Mouse (Mus musculus) thymus, adult 2 months (tissue): ENCODE measurements around the gene Prkce. TPM values are rescaled to one million over a fixed set of nuclear protein-coding genes. Genes with fewer than 3 reads are reported as not detected.

Source experiments
- DNase-seq: peaks from one replicate; pipeline ENCODE4 v3.0.0; 2021
- H3K27ac ChIP-seq: fragments of 200-500 bp; 2 replicates; pipeline ENCODE4 v1.5.1; 2012; ENCODE audit warnings: low read length, control low read depth; ENCODE audit not compliant: control insufficient read depth, insufficient read depth
- H3K27me3 ChIP-seq: fragments of 200-500 bp; 2 replicates; pipeline ENCODE4 v1.6.1; 2012; ENCODE audit warnings: mild to moderate bottlenecking, low read length, moderate library complexity, mixed read lengths; ENCODE audit not compliant: control insufficient read depth, insufficient read depth
- H3K36me3 ChIP-seq: fragments of 200-500 bp; 2 replicates; pipeline ENCODE4 v1.6.1; 2012; ENCODE audit warnings: mild to moderate bottlenecking, low read length, moderate library complexity; ENCODE audit not compliant: control insufficient read depth, insufficient read depth
- H3K4me1 ChIP-seq: fragments of 200-500 bp; replicated peaks from 2 replicates; pipeline ENCODE4 v1.6.1; 2012; ENCODE audit warnings: low read length; ENCODE audit not compliant: control insufficient read depth, insufficient read depth
- H3K4me3 ChIP-seq: fragments of 200-500 bp; 2 replicates; pipeline ENCODE4 v1.5.1; 2012; ENCODE audit warnings: mild to moderate bottlenecking, low read length, control low read depth, moderate library complexity; ENCODE audit not compliant: control insufficient read depth, insufficient read depth
- CTCF ChIP-seq: fragments of 200-500 bp; IDR thresholded peaks from 2 replicates; pipeline ENCODE4 v1.5.1; 2012; ENCODE audit warnings: mild to moderate bottlenecking, control low read depth, low read length, moderate library complexity, borderline replicate concordance; ENCODE audit not compliant: control insufficient read depth, poor library complexity, insufficient read depth; ENCODE audit errors: extremely low read depth
- POLR2A ChIP-seq: fragments of 200-500 bp; IDR thresholded peaks from 2 replicates; pipeline ENCODE4 v1.6.1; 2012; ENCODE audit warnings: mild to moderate bottlenecking, low read length, control low read depth, moderate library complexity; ENCODE audit not compliant: control insufficient read depth, poor library complexity, insufficient read depth; ENCODE audit errors: extremely low read depth
- WGBS: fragments of 180-500 bp; shearing (Covaris S2); methylation state at CpG from one replicate; pipeline ENCODE4 v1.1.7; 2018; 5-methylcytosine and 5-hydroxymethylcytosine counted together
- polyA plus RNA-seq: library from polyadenylated mRNA; depleted of rRNA; stranded (reverse); fragments of >200 nt; gene quantifications from 2 replicates; pipeline ENCODE4 v1.2.3, GENCODE M21; 2012

Prkce gene
- polyA plus RNA-seq, 1 experiment = 1.6 TPM

- H3K27me3 ChIP-seq = no peaks in the 10 kb centered on the region
- TF ChIP-seq POLR2A (no peak), CTCF (no peak)
- peaks cover 26% of the 10 kb centered on the region for H3K4me1 ChIP-seq
- no peak overlapping the region for H3K27ac ChIP-seq
- H3K36me3 ChIP-seq = no peaks in the 10 kb centered on the region
- WGBS = 2% methylated on average over 4 of the region's 4 CpGs
- H3K4me3 ChIP-seq = no peak overlapping the region
- peak; percentile 24 for DNase-seq
Measured at GRCm38 (mm10) chr17:86323310-86323709, 155.7 kb downstream of the Prkce start.

- no peak overlapping the region for H3K27ac ChIP-seq
- 80% methylated on average over 6 of the region's 6 CpGs for WGBS
- DNase-seq = no peak
- H3K36me3 ChIP-seq = no peaks in the 10 kb centered on the region
- H3K4me1 ChIP-seq = peaks cover 26% of the 10 kb centered on the region
- H3K27me3 ChIP-seq = no peaks in the 10 kb centered on the region
- H3K4me3 ChIP-seq = no peak overlapping the region
- TF ChIP-seq CTCF (no peak), POLR2A (no peak)
Measured at GRCm38 (mm10) chr17:86323909-86324686, 156.5 kb downstream of the Prkce start.

- Histone ChIP-seq H3K4me3 (no peak overlapping the region), H3K27me3 (no peaks in the 10 kb centered on the region), H3K36me3 (no peaks in the 10 kb centered on the region), H3K27ac (no peak overlapping the region; the same call in 1 of the 2 replicates), H3K4me1 (peaks cover 28% of the 10 kb centered on the region)
- 84% methylated on average over 7 of the region's 7 CpGs for WGBS
- no peak for TF ChIP-seq CTCF
- TF ChIP-seq POLR2A = no peak
- DNase-seq = no peak
Measured at GRCm38 (mm10) chr17:86324756-86325155, 157.2 kb downstream of the Prkce start.

- no peak for DNase-seq
- WGBS = 10% methylated on average over 10 of the region's 10 CpGs
- no peak for TF ChIP-seq CTCF
- TF ChIP-seq POLR2A = no peak
- H3K4me1 ChIP-seq = peaks cover 28% of the 10 kb centered on the region
- no peak overlapping the region for H3K4me3 ChIP-seq
- no peak overlapping the region for H3K27ac ChIP-seq
- no peaks in the 10 kb centered on the region for H3K27me3 ChIP-seq
- H3K36me3 ChIP-seq = no peaks in the 10 kb centered on the region
Measured at GRCm38 (mm10) chr17:86325317-86325716, 157.7 kb downstream of the Prkce start.

- H3K4me1 ChIP-seq = peaks cover 26% of the 10 kb centered on the region
- no peaks in the 10 kb centered on the region for H3K36me3 ChIP-seq
- no peaks in the 10 kb centered on the region for H3K27me3 ChIP-seq
- no peak for TF ChIP-seq POLR2A
- TF ChIP-seq CTCF = no peak
- no peak overlapping the region for H3K27ac ChIP-seq
- H3K4me3 ChIP-seq = no peak overlapping the region
- WGBS = 96% methylated on average over 4 of the region's 4 CpGs
- no peak for DNase-seq
Measured at GRCm38 (mm10) chr17:86327958-86328357, 160.4 kb downstream of the Prkce start.

GRCm38 (mm10) chr17:86329273-86330075 lies 161.9 kb downstream of the Prkce start:
- H3K4me1 ChIP-seq = peaks cover 17% of the 10 kb centered on the region
- no peak for DNase-seq
- H3K4me3 ChIP-seq = no peak overlapping the region
- no peaks in the 10 kb centered on the region for H3K36me3 ChIP-seq
- WGBS = 78% methylated on average over 16 of the region's 16 CpGs
- H3K27me3 ChIP-seq = no peaks in the 10 kb centered on the region
- TF ChIP-seq POLR2A = no peak
- TF ChIP-seq CTCF = no peak
- no peak overlapping the region for H3K27ac ChIP-seq
